25 mouse cellular contexts compared by ENCODE assay signal in the genomic region with DNA sequence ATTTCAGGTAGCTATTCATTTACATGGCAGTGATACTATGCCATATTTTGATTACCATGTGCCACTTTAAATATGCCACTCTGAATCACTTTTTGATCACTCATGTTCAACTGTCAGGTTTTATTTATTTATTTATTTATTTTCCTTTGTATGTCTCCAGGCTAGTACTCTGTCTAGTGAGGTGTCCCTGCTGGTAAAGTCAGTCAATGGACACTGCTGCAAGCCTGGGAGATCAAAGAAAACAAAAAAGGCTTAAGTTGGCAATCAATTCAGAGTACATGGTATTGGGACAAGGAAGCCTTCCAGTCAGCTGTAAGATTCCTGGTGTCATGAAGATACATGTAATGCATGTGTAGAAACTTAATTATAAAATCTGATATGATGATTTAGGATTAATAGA.
"Had no signal": no experiment of that assay in that cellular context is flagged by ENCODE, and none has a peak within 500 bp of the region (broad histone marks: within the 10 kb centered on the region; RNA-seq: fewer than 3 reads in every experiment).

No protein-coding gene starts in this region.

- H3K4me2 ChIP-seq: heart, embryonic 12.5 days; hindbrain, embryonic 12.5 days; hindbrain, embryonic 14.5 days; intestine, embryonic 15.5 days; limb, embryonic 13.5 days; limb, embryonic 15.5 days; liver, embryonic 12.5 days had no signal

- H3K9me3 ChIP-seq: heart, embryonic 10.5 days; heart, embryonic 12.5 days; hindbrain, embryonic 10.5 days; hindbrain, embryonic 12.5 days; intestine, embryonic 15.5 days; limb, embryonic 13.5 days; limb, embryonic 15.5 days; liver, embryonic 12.5 days had no signal

- DNase-seq: gastrocnemius, adult 2 months; gastrocnemius, postnatal 10 days; gastrocnemius, postnatal 25 days; heart, adult 18-20 months; heart, postnatal 10 days; heart, postnatal 4 days; kidney, adult 18-20 months; kidney, adult 8-10 months; kidney, postnatal 10 days; kidney, postnatal 25 days; kidney, postnatal 4 days; left cerebral cortex, postnatal 4 days had no signal

- H3K4me1 ChIP-seq: heart, embryonic 10.5 days; heart, embryonic 12.5 days; hindbrain, embryonic 10.5 days; hindbrain, embryonic 12.5 days; intestine, embryonic 15.5 days; limb, embryonic 13.5 days; limb, embryonic 15.5 days; liver, embryonic 12.5 days had no signal

- H3K4me3 ChIP-seq: gastrocnemius, adult 2 months; heart, embryonic 10.5 days; heart, embryonic 12.5 days; hindbrain, embryonic 10.5 days; hindbrain, embryonic 12.5 days; intestine, embryonic 15.5 days; layer of hippocampus, adult 2 months; limb, embryonic 13.5 days; limb, embryonic 15.5 days; liver, embryonic 12.5 days had no signal

- H3K27me3 ChIP-seq: heart, embryonic 12.5 days; hindbrain, embryonic 12.5 days; intestine, embryonic 15.5 days; limb, embryonic 13.5 days; limb, embryonic 15.5 days; liver, embryonic 12.5 days had no signal

- ATAC-seq: hindbrain, embryonic 16.5 days; inflammation-experienced regulatory T-cells, adult 6 months; intestine, embryonic 15.5 days; intestine, postnatal 0 days; liver, embryonic 12.5 days had no signal

- H3K27ac ChIP-seq: gastrocnemius, adult 2 months; heart, embryonic 10.5 days; hindbrain, embryonic 10.5 days; hindbrain, embryonic 12.5 days; hindbrain, embryonic 14.5 days; intestine, embryonic 15.5 days; layer of hippocampus, adult 2 months; limb, embryonic 13.5 days; limb, embryonic 15.5 days; liver, embryonic 12.5 days had no signal

- H3K9ac ChIP-seq: heart, embryonic 12.5 days; hindbrain, embryonic 12.5 days; hindbrain, embryonic 14.5 days; intestine, embryonic 15.5 days; limb, embryonic 13.5 days; limb, embryonic 15.5 days; liver, embryonic 12.5 days had no signal

- H3K36me3 ChIP-seq: heart, embryonic 10.5 days; heart, embryonic 12.5 days; hindbrain, embryonic 10.5 days; hindbrain, embryonic 12.5 days; intestine, embryonic 15.5 days; limb, embryonic 13.5 days; limb, embryonic 15.5 days; liver, embryonic 12.5 days had no signal
